Mouse (Mus musculus) liver, adult 2 months (tissue): ENCODE measurements around the gene Kdm2b.

Experiments used
- CTCF ChIP-seq: fragments of 200-500 bp; IDR thresholded peaks from 2 replicates; pipeline ENCODE4 v1.5.1; 2011; ENCODE audit warnings: low read depth, low read length, control low read depth
- POLR2A ChIP-seq: fragments of 200-500 bp; IDR thresholded peaks from 2 replicates; pipeline ENCODE4 v1.6.1; 2011; ENCODE audit warnings: low read length, control low read depth; ENCODE audit not compliant: insufficient read depth; ENCODE audit errors: extremely low read depth

- TF ChIP-seq CTCF (no peak), POLR2A (no peak)
Observed at GRCm38 (mm10) chr5:122964853-122965252, 24.8 kb downstream of the Kdm2b start.
